Mouse (Mus musculus) layer of hippocampus, postnatal 10 days (tissue): ENCODE data around the gene Olfr631. TPM values are rescaled to one million over a fixed set of nuclear protein-coding genes. Genes with fewer than 3 reads are reported as not detected.
"Not testable (repeated sequence)": the region's sequence is repeated elsewhere in the genome, so short reads cannot be mapped to it uniquely, and the experiment has no call there.

Experiments used
- DNase-seq, 2 experiments: peaks; one replicate each; pipeline ENCODE4 v3.0.0; 2021; ENCODE audit warnings: low spot score in 2 of 2
- long read RNA-seq: library from polyadenylated mRNA; stranded (forward); transcript quantifications from one replicate; pipeline ENCODE4 v2.0.0, GENCODE M21; 2023
- total RNA-seq, 2 experiments: library from RNA; stranded (reverse); gene quantifications; 2 replicates each; pipeline ENCODE4 v1.2.3; 2021

The Olfr631 gene
- total RNA-seq: not detected
- long read RNA-seq: 0 reads

DNA sequence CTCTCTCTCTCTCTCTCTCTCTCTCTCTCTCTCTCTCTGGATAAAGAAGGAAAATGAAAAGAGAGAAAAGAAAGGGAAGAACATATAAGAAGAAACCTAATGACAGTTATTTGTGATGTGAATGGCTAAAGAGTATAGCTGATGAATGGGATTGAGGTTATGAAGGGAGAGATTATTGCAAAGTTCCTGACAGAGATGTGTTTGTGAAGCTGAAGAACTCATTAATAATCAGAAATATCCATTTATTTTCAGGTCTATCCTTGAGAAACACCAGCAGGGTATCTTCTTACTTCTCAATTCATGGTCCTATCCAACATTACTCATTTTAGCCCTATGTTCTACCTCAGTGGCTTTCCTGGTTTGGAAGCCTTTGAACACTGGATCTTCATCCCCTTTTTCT, at the start of gene Olfr631:
TSS of gene Olfr631 (plus strand) at position 301 of the 400 bp plus-strand sequence.
- DNase-seq: no peak

DNA sequence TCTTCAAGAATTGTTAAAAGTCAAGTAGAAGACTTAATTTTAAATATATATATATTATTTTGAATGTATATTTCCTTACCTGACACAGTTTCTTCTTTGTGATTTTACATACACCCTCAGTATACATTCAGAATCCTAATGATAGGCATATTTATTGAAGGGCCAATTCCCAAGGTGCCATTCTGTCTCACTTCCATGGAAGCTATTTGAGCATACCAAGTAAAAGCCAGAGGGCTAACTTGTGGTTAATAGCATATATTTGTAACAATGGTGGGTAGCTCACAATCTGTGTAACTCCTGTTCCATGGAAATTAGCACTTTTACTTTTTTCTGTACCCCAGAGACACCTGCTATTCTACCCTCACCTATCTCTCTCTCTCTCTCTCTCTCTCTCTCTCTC, 42.5 kb upstream of the Olfr631 start, which contains the start of gene Olfr66:
TSS of gene Olfr66 (minus strand) at position 101 of the 400 bp plus-strand sequence.
- DNase-seq: no peak

DNA sequence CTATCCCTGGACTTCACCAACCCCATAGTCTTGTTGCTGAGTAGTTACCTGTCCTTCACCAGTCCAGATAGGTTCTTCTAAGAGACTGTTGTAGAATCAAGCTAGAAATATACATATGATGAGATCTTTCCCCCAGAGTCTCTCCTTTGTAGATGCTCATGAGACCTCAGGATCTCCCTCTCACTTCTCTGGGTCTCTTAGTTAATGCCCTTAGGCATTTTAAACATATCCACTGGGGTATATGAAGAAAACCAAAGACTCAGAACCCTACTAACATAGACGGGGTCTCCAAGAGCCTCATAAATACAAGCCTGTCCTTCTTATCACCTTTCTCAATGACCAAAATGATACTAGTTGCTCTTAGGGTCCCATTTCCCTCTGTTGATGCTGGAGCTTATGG, 34.2 kb upstream of the Olfr631 start, which contains the start of gene Olfr64:
TSS of gene Olfr64 (minus strand) at position 101 of the 400 bp plus-strand sequence.
- no peak for DNase-seq

DNA sequence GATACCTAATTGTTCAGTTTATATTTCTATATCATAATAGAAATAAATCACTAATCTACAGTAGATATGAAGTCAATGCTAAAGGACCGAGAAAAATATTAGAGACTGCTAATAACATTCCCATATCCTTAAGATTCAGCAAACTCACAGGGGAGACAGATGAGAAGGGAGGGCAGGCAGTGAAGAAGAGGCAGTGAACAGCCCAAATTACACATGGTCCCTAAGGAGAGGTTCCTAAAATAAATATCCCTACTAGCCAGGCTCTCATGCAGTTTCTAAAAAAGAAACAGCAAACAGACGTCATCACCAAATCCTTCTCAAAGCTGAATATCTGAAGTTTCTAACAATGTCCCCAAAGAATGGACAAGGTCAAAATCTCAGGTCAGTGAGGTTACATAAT, 25.4 kb upstream of the Olfr631 start, which contains the start of gene Olfr65:
TSS of gene Olfr65 (plus strand) at position 301 of the 400 bp plus-strand sequence.
- no peak for DNase-seq

DNA sequence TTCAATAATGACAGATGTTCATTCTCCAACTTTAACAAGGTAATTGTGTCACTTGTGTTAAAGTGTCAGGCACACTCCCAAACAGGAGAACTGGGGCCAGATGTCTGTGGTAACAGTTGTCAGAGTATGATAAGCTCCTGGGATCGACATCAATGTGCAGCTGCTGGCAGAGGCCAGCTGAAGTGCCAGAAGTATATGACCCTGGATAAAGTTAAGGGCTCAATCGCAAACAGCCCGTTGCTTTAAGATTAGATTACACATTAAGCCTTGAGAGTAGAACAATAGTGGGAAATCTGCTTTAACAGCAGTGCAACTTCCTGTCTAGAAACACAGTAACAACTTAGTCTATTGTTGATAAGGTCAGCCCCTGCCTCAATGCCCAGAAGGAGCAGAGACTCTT, 18.6 kb upstream of the Olfr631 start:
- no peak for DNase-seq

DNA sequence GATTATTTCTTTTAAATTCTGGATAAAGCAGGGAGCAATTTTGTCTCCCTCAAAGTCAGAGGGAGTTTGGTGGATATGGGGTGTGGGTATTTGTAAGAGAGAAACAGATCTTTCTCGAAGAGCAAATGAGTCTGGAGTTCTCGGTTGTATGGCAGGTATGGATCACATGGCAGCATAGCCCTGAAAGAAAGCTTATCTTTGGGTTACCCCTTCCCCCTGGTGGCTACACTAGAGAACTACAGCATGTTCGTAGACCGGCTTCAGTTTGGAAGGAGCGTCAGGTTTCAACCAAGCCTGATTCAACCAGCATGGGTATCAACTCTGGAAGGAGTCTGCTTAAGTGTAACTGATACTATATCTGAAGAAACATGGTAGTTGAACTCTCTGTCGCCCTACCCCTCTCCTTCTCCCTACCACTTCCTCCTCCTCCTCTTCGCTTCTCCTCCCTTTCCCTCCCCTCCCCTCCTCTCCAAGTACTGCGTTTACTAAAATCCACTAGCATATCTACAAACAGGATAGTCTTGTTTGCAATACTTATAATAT, 15.6 kb upstream of the Olfr631 start:
- no peak for DNase-seq

DNA sequence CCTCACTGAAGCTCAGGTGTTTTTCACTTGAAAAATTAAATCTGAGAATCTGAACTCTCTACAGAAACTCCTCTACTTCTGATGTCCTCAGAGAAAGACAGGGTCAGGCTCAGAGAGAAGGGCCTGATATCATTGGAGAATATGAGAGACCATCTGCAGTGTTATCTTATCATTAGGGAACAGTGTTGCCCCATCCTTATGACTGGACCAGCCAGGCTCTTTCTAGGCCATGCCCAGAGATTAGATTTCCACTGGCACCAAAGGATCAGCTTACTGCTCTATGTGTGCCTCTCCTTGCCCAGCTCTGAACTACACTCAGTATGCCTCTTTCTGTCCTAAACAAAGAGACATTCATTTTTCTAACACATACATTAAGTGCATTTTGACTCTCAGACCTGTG, 13.3 kb upstream of the Olfr631 start:
- DNase-seq: no peak

DNA sequence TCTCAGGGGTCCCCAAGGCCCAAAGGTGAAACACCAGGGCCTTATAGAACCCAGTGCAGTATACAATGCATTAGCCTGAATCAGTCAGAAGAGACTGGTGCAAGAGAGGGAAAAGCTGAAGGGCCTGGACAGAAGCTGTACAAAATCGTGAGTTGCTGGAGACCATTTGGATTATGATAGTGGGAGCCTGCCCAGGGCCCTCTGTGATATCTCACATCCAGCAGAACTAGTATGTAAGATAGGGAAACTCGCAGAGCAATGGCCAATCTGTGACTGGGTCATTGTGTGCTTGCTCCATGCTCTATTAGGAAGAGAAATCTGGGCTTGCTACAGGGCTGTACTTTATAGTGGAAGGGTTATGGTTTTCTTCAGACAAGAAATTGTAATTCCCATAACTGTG, 5.6 kb downstream of the Olfr631 start, which contains the start of gene Olfr632:
TSS of gene Olfr632 (plus strand) at position 84 of the 400 bp plus-strand sequence.
- DNase-seq: no peak

DNA sequence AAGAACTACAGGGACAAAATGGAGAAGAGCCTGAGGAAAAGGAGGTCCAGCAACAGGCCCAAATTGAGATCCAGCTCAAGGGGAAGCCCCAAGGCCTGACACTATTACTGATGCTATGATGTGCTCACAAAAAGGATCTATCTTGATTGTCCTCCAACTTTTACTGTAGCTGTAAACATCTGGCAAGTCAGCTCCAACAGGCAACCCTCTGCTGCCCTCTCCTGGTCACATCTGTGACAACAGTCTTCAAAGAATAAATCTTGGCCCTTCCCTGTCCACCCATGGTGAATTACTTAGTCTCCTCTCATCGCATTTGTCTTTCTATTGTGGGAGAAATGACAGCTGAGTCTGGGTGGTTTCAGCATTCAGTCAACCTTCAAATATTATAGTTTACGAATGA, 14.1 kb downstream of the Olfr631 start:
- peak; percentile 6 to 12 for DNase-seq

DNA sequence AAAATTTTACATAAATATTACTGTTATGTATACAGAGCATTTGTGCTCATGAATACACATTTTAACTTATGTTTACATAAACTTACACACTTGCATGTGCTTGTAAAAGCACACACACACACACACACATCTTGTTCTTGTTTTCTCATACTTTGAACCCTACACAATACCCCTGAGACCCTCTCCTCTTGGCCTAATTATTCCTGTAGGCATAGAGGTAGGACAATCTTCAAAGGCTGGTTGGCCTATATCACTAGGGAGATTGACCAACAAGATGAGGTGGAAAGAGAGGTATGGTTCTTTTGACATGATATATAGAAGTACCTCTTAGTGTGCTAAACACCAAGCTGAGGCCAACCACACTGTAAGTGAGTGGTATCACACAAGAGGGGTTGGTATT, 15.5 kb downstream of the Olfr631 start, which contains the start of gene Olfr633:
TSS of gene Olfr633 (plus strand) at position 301 of the 400 bp plus-strand sequence.
- no peak for DNase-seq

DNA sequence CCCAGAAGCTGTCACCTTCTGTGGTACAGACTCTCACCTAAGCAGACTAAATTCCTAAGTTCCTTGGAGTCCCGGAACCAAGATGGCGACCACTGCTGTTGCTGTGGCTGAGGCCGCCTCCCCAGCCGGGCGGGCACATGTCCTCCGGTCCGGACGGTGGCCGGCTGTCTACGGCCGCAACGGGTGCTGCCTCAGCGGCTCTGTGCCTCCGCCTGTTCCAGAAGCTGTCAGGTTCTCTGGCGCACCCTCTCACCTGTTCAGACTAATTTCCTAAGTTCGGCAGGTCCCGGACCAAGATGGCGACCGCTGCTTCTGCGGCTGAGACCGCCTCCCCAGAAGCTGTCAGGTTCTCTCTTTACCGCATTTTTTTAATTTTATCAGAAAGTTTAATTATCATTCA, 38.2 kb downstream of the Olfr631 start:
- DNase-seq: not testable (repeated sequence)

DNA sequence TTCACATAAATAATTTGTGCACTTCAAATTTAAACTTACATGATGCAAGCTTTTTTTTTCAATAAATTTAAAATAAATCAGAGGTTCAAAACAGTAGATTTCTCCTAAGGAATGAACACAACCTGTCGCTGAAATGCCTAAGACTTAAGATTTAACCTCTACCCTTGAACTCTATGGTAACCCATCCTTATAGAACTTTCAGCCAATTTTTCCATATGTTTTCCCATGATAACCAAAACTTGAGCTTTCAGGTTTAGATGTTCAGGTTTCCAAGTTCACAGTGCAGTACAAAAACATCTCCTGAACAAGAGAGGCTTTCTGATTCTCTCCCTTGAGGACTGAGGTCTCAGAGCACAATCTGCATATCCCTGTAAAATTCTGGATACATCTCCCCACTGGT, 42.2 kb downstream of the Olfr631 start, which contains the start of gene Olfr635:
TSS of gene Olfr635 (plus strand) at position 301 of the 400 bp plus-strand sequence.
- no peak for DNase-seq

DNA sequence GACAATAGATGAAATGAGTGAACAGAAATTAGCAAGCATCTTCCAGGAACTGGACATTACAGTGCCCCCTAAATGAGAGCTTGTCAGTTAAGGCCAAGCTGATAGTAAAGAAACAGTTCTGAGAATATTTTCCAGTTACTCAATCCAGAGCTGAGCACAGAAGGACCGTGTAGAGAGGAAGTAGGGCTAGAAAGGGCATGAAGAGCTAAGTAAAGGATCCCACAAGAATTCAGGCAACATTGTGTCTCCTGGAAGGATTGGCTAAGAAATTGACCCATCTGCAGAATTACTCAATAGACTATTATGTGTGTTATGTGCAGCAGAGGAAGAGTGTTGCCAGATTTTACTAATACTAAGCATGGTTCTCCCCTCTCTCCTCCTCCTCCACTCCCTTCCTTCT, 43.2 kb downstream of the Olfr631 start:
- no peak for DNase-seq

Other genes with a start within 250 kb of the Olfr631 start
- gene Olfr625-ps1, start 246.1 kb upstream of the Olfr631 start, total RNA-seq: not detected
- gene Olfr243, start 214.2 kb upstream of the Olfr631 start, total RNA-seq: not detected
- gene Olfr628, start 198.5 kb upstream of the Olfr631 start, total RNA-seq: not detected
- not detected for gene Olfr629, start 183.9 kb upstream of the Olfr631 start, total RNA-seq
- gene Olfr630, start 171.5 kb upstream of the Olfr631 start, total RNA-seq: not detected
- gene Olfr69, start 157.2 kb upstream of the Olfr631 start, total RNA-seq: not detected
- gene Olfr68, start 149.1 kb upstream of the Olfr631 start, total RNA-seq: not detected
- gene Olfr67, start 137.0 kb upstream of the Olfr631 start, total RNA-seq: not detected
- 10 to 100 TPM; 83.8 to 97.7 TPM for gene Hbb-bt, start 114.8 kb upstream of the Olfr631 start, total RNA-seq
- gene Hbb-bs, start 100.7 kb upstream of the Olfr631 start, total RNA-seq: 100 to 1,000 TPM; 744 to 802 TPM
- gene Hbb-bh2, start 88.3 kb upstream of the Olfr631 start, total RNA-seq: not detected
- not detected for gene Hbb-bh1, start 85.7 kb upstream of the Olfr631 start, total RNA-seq
- not detected for gene Hbb-y, start 75.6 kb upstream of the Olfr631 start, total RNA-seq
- gene Olfr66, start 42.6 kb upstream of the Olfr631 start, total RNA-seq: not detected
- gene Olfr64, start 34.3 kb upstream of the Olfr631 start, total RNA-seq: not detected
- not detected for gene Olfr65, start 25.3 kb upstream of the Olfr631 start, total RNA-seq
- gene Olfr632, start 5.5 kb downstream of the Olfr631 start, total RNA-seq: not detected
- gene Olfr633, start 15.6 kb downstream of the Olfr631 start, total RNA-seq: not detected
- gene Olfr635, start 42.3 kb downstream of the Olfr631 start, total RNA-seq: under 1 TPM; 0.11 TPM
- gene Olfr638, start 69.9 kb downstream of the Olfr631 start, total RNA-seq: not detected
- under 1 TPM; 0.09 to 0.16 TPM for gene Olfr639, start 88.5 kb downstream of the Olfr631 start, total RNA-seq
- not detected for gene Olfr640, start 96.7 kb downstream of the Olfr631 start, total RNA-seq
- gene Olfr641, start 106.6 kb downstream of the Olfr631 start, total RNA-seq: not detected
- not detected for gene Olfr642, start 123.8 kb downstream of the Olfr631 start, total RNA-seq
- gene 4930516K23Rik, start 132.6 kb downstream of the Olfr631 start, total RNA-seq: not detected
- gene Olfr644, start 143.0 kb downstream of the Olfr631 start, total RNA-seq: not detected
- gene Olfr645, start 156.6 kb downstream of the Olfr631 start, total RNA-seq: not detected
- not detected for gene Olfr646, start 176.0 kb downstream of the Olfr631 start, total RNA-seq
- not detected for gene Ubqln5, start 201.0 kb downstream of the Olfr631 start, total RNA-seq
- not detected for gene Olfr643, start 208.6 kb downstream of the Olfr631 start, total RNA-seq
- gene Ubqln3, start 214.5 kb downstream of the Olfr631 start, total RNA-seq: not detected
- not detected for gene Ubqlnl, start 221.7 kb downstream of the Olfr631 start, total RNA-seq
- not detected for gene Olfm5, start 236.0 kb downstream of the Olfr631 start, total RNA-seq